25 mouse cellular contexts compared by ENCODE assay signal in the genomic region with DNA sequence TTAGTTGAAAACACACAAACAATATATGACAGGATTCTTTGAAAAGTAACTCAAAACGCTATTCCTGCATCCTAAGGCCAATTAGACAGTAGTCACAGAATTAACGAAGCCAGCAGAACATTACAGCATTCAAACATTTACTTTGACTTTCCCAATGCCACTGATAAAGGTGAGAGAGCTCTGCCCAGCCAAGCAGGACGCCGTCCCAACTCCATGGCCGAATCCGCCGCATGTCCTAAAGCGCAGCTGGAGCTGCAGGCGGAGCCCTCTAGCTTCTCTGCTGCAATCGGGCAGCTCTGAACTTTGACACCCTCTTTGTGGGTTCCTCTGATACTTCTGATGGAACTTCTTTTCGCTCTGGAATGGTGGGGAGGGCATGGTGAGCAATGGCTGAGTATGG.
DNase-seq lines count a peak whose midpoint lies in the region; ATAC-seq and TF ChIP-seq lines count a peak whose summit lies in the region.
"Had no signal": no experiment of that assay in that cellular context is flagged by ENCODE, and none has a peak within 500 bp of the region (broad histone marks: within the 10 kb centered on the region; RNA-seq: fewer than 3 reads in every experiment).

No protein-coding gene starts in this region.

- 59% methylated on average over 11 of the region's 11 CpGs for WGBS in kidney, adult 2 months
- WGBS in kidney, embryonic 15.5 days: 87% methylated on average over 11 of the region's 11 CpGs
- WGBS in liver, embryonic 16.5 days (ENCODE audit: insufficient replicate concordance): 78% methylated on average over 11 of the region's 11 CpGs

- no peak for TF ChIP-seq POLR2A in kidney, adult 2 months (IDR thresholded peaks at IDR 0.05; ENCODE audit: low read depth, low read length)

- no peak overlapping the region for H3K9ac ChIP-seq in kidney, embryonic 15.5 days
- H3K9ac ChIP-seq in liver, embryonic 16.5 days (ENCODE audit: low read depth, low read length): no peak overlapping the region
- H3K9ac ChIP-seq: embryonic facial prominence, embryonic 12.5 days; forebrain, embryonic 13.5 days had no signal

- TF ChIP-seq CTCF in kidney, adult 2 months (conservative IDR thresholded peaks at IDR 0.05; ENCODE audit: insufficient read depth, insufficient read length, low read depth, low read length): no peak

- no peak overlapping the region for H3K27ac ChIP-seq in kidney, adult 2 months (ENCODE audit: insufficient read depth, low read depth, low read length)
- H3K27ac ChIP-seq in kidney, embryonic 15.5 days: no peak overlapping the region
- H3K27ac ChIP-seq in liver, embryonic 16.5 days (ENCODE audit: low read length): no peak overlapping the region
- H3K27ac ChIP-seq: embryonic facial prominence, embryonic 10.5 days; embryonic facial prominence, embryonic 12.5 days; forebrain, embryonic 13.5 days had no signal

- peaks cover 5% of the 10 kb centered on the region for H3K36me3 ChIP-seq in kidney, adult 2 months (ENCODE audit: control insufficient read depth, insufficient read depth, low read length)
- peaks cover 64% of the 10 kb centered on the region for H3K36me3 ChIP-seq in kidney, embryonic 15.5 days
- peaks cover 8% of the 10 kb centered on the region for H3K36me3 ChIP-seq in liver, embryonic 16.5 days (ENCODE audit: control insufficient read depth, insufficient read depth)

- 0 out of 2 replicates have a peak, but pooled peaks cover 3% of the 10 kb centered on the region for H3K4me1 ChIP-seq in kidney, adult 2 months (ENCODE audit: control insufficient read depth, insufficient read depth, low read length)
- H3K4me1 ChIP-seq in kidney, embryonic 15.5 days: no peaks in the 10 kb centered on the region
- no peaks in the 10 kb centered on the region; the same call in 1 of the 2 replicates for H3K4me1 ChIP-seq in liver, embryonic 16.5 days (ENCODE audit: control insufficient read depth, low read depth, low read length)
- H3K4me1 ChIP-seq: embryonic facial prominence, embryonic 10.5 days; embryonic facial prominence, embryonic 12.5 days; forebrain, embryonic 13.5 days had no signal

- H3K4me2 ChIP-seq in kidney, embryonic 15.5 days: no peak overlapping the region
- H3K4me2 ChIP-seq in liver, embryonic 16.5 days (ENCODE audit: low read depth, low read length): no peak overlapping the region
- H3K4me2 ChIP-seq: embryonic facial prominence, embryonic 12.5 days; forebrain, embryonic 13.5 days had no signal

- peak; percentile 20; the same call in 1 of the 2 replicates for ATAC-seq in frontal cortex, adult (ENCODE audit: low TSS enrichment)
- no peak for ATAC-seq in kidney, embryonic 15.5 days (replicated peaks; ENCODE audit: low FRiP score)
- 0 out of 2 replicates have a peak, but pooled peaks have one; percentile 37 for ATAC-seq in liver, embryonic 16.5 days (ENCODE audit: low read depth)
- ATAC-seq: activated CD4-positive, CD25-positive, alpha-beta regulatory T cell, adult 4 months; CD4-positive, CD25-positive, alpha-beta regulatory T cell, adult 4 months; forebrain, embryonic 13.5 days; Patski had no signal

- no peaks in the 10 kb centered on the region for H3K9me3 ChIP-seq in kidney, embryonic 15.5 days (replicated peaks)
- no peaks in the 10 kb centered on the region; the same call in 1 of the 2 replicates for H3K9me3 ChIP-seq in liver, embryonic 16.5 days (replicated peaks; ENCODE audit: control insufficient read depth, low read length)
- H3K9me3 ChIP-seq: embryonic facial prominence, embryonic 10.5 days; embryonic facial prominence, embryonic 12.5 days; forebrain, embryonic 13.5 days; G1E had no signal

- no peak for DNase-seq in frontal cortex, postnatal 10 days (ENCODE audit: low spot score in 2 of 2)
- DNase-seq in kidney, adult 2 months: peak; percentile 11
- DNase-seq in kidney, postnatal 10 days: peak; percentile 17
- DNase-seq in kidney, adult 8-10 months: no peak
- no peak for DNase-seq in liver
- DNase-seq: adrenal gland, adult 8-10 months; adrenal gland, postnatal 14 days; adrenal gland, postnatal 36 days; B cell, adult 2 months; cerebellum, adult 11-12 months; cerebellum, adult 2 months; cerebellum, adult 9-10 months; cerebellum, postnatal 10 days; cerebellum, postnatal 25 days had no signal

- no peak overlapping the region for H3K4me3 ChIP-seq in kidney, adult 2 months (ENCODE audit: insufficient read depth, low read depth, low read length)
- no peak overlapping the region for H3K4me3 ChIP-seq in kidney, embryonic 15.5 days (replicated peaks)
- no peak overlapping the region for H3K4me3 ChIP-seq in liver, embryonic 16.5 days (ENCODE audit: low read depth, low read length)
- H3K4me3 ChIP-seq: embryonic facial prominence, embryonic 10.5 days; embryonic facial prominence, embryonic 12.5 days; forebrain, embryonic 13.5 days had no signal

- H3K27me3 ChIP-seq in kidney, adult 2 months (replicated peaks; ENCODE audit: control insufficient read depth, insufficient read depth, low read length): no peaks in the 10 kb centered on the region
- H3K27me3 ChIP-seq in kidney, embryonic 15.5 days: no peaks in the 10 kb centered on the region
- no peaks in the 10 kb centered on the region for H3K27me3 ChIP-seq in liver, embryonic 16.5 days (ENCODE audit: control insufficient read depth, insufficient read depth, low read depth, low read length)
- H3K27me3 ChIP-seq: CH12.LX; embryonic facial prominence, embryonic 12.5 days; forebrain, embryonic 13.5 days; Patski had no signal

Comparison
In these comparisons a context has a peak if more than half of its experiments do, and no peak if none do; other contexts are left out.
1. DNase-seq: peak in kidney, adult 2 months (single experiment) and kidney, postnatal 10 days (single experiment); none in frontal cortex, postnatal 10 days (0 of 2), kidney, adult 8-10 months (0 of 2) and liver (single experiment).